Mouse (Mus musculus) liver, postnatal 0 days (tissue): ENCODE data around the gene Pkp3. TPM values are rescaled to one million over a fixed set of nuclear protein-coding genes. Genes with fewer than 3 reads are reported as not detected.
A peak's percentile ranks its signal among the peaks of the same experiment; 100 is the strongest.

Experiments used
- ATAC-seq: fragments of 200-750 bp; cut with Nextera tagmentation; 2 replicates; pipeline ENCODE4 v1.8.0; 2017; ENCODE audit warnings: mild to moderate bottlenecking, moderate library complexity
- DNase-seq: peaks from one replicate; pipeline ENCODE4 v3.0.0-alpha.2; 2016
- H3K27ac ChIP-seq: fragments of 300-500 bp; sonication (generic); 2 replicates; pipeline ENCODE4 v1.5.1; 2014; ENCODE audit warnings: antibody characterized with exemption, moderate library complexity, mild to moderate bottlenecking, low read depth
- H3K27me3 ChIP-seq: fragments of 300-500 bp; sonication (generic); 2 replicates; pipeline ENCODE4 v1.6.1; 2014; ENCODE audit warnings: low read length, control low read depth, mixed read lengths; ENCODE audit not compliant: insufficient read depth
- H3K36me3 ChIP-seq: fragments of 300-500 bp; sonication (generic); replicated peaks from 2 replicates; pipeline ENCODE4 v1.6.1; 2014; ENCODE audit warnings: mild to moderate bottlenecking, control low read depth, low read length, moderate library complexity, mixed read lengths; ENCODE audit not compliant: insufficient read depth
- H3K4me1 ChIP-seq: fragments of 300-500 bp; sonication (generic); 2 replicates; pipeline ENCODE4 v1.6.1; 2014; ENCODE audit warnings: antibody characterized with exemption, mild to moderate bottlenecking, control low read depth; ENCODE audit not compliant: insufficient read depth
- H3K4me2 ChIP-seq: fragments of 300-500 bp; sonication (generic); 2 replicates; pipeline ENCODE4 v1.6.1; 2014; ENCODE audit warnings: low read depth, mild to moderate bottlenecking, low read length, moderate library complexity, mixed read lengths
- H3K4me3 ChIP-seq: fragments of 300-500 bp; sonication (generic); 2 replicates; pipeline ENCODE4 v1.5.1; 2014; ENCODE audit warnings: low read depth, low read length
- H3K9ac ChIP-seq: fragments of 300-500 bp; sonication (generic); replicated peaks from 2 replicates; pipeline ENCODE4 v1.6.1; 2014; ENCODE audit warnings: mild to moderate bottlenecking, moderate library complexity
- H3K9me3 ChIP-seq: fragments of 300-500 bp; sonication (generic); 2 replicates; pipeline ENCODE4 v1.6.1; 2016; ENCODE audit warnings: mild to moderate bottlenecking, control low read depth, low read length, mixed read lengths
- CTCF ChIP-seq: sonication (generic); IDR thresholded peaks from 2 replicates; pipeline ENCODE4 v1.5.1; 2016; ENCODE audit warnings: antibody characterized with exemption, low read depth
- EP300 ChIP-seq: IDR thresholded peaks from 2 replicates; pipeline ENCODE4 v1.6.1; 2016; ENCODE audit warnings: antibody characterized with exemption, low read depth, mild to moderate bottlenecking
- WGBS: fragments of 180-500 bp; shearing (Covaris S2); extraction: QIAGEN DNeasy Blood & Tissue Kit; methylation state at CpG from one replicate; pipeline ENCODE4 v1.1.7; 2014; ENCODE audit not compliant: insufficient replicate concordance; 5-methylcytosine and 5-hydroxymethylcytosine counted together
- polyA plus RNA-seq: library from polyadenylated mRNA; unstranded; fragments of >200 nt; fragmentation: Nextera tagmentation; extraction: Ambion mirVana; gene quantifications from 2 replicates; pipeline ENCODE4 v1.2.1, GENCODE M21; 2015

Pkp3 gene
- polyA plus RNA-seq, 1 experiment from 2014 or later = 1.5 TPM

GRCm38 (mm10) chr7:141123517-141123856 lies 45.5 kb downstream of the Pkp3 start:
- Histone ChIP-seq H3K9me3 (no peaks in the 10 kb centered on the region), H3K4me2 (peak overlapping the region; percentile 94), H3K27ac (peak overlapping the region; percentile 92), H3K4me3 (peak overlapping the region; percentile 79), H3K9ac (peak overlapping the region; percentile 79), H3K27me3 (no peaks in the 10 kb centered on the region), H3K4me1 (peaks cover 28% of the 10 kb centered on the region), H3K36me3 (no peaks in the 10 kb centered on the region)
- no peak for TF ChIP-seq CTCF
- DNase-seq (no peak), ATAC-seq (no peak)
- 2% methylated on average over 15 of the region's 15 CpGs for WGBS

GRCm38 (mm10) chr7:141131024-141131820 lies 53.2 kb downstream of the Pkp3 start:
- Histone ChIP-seq H3K36me3 (peaks cover 25% of the 10 kb centered on the region), H3K9ac (peak overlapping the region; percentile 85), H3K9me3 (no peaks in the 10 kb centered on the region), H3K4me3 (peak overlapping the region; percentile 86), H3K4me2 (peak overlapping the region; percentile 79), H3K4me1 (peaks cover 41% of the 10 kb centered on the region), H3K27me3 (no peaks in the 10 kb centered on the region), H3K27ac (peak overlapping the region; percentile 87)
- ATAC-seq (peak; percentile 92), DNase-seq (peak; percentile 95)
- TF ChIP-seq CTCF = no peak
- peak; percentile 95 for TF ChIP-seq EP300
- WGBS = under 1% methylated on average over 59 of the region's 59 CpGs

- peak overlapping the region; percentile 87 for H3K27ac ChIP-seq
- peak; percentile 81 for ATAC-seq
- DNase-seq = peak; percentile 45
- no peaks in the 10 kb centered on the region for H3K9me3 ChIP-seq
- peak overlapping the region; percentile 79 for H3K4me2 ChIP-seq
- H3K27me3 ChIP-seq = no peaks in the 10 kb centered on the region
- H3K4me1 ChIP-seq = peaks cover 38% of the 10 kb centered on the region
- TF ChIP-seq CTCF (no peak), EP300 (peak; percentile 100)
- peak overlapping the region; percentile 85 for H3K9ac ChIP-seq
- H3K4me3 ChIP-seq = peak overlapping the region; percentile 86
- WGBS = 47% methylated on average over 12 of the region's 12 CpGs
- H3K36me3 ChIP-seq = peaks cover 34% of the 10 kb centered on the region
These were observed 54.1 kb downstream of the Pkp3 start for GRCm38 (mm10) chr7:141131904-141132755.

Other genes with a start within 250 kb of the Pkp3 start
- 316 TPM in 2 replicates for gene Urah, start 243.2 kb upstream of the Pkp3 start, polyA plus RNA-seq
- gene Scgb1c1, start 232.7 kb upstream of the Pkp3 start, polyA plus RNA-seq = not detected in 2 replicates
- not detected in 2 replicates for gene Odf3, start 230.4 kb upstream of the Pkp3 start, polyA plus RNA-seq
- gene Gm45785, start 221.9 kb upstream of the Pkp3 start, polyA plus RNA-seq = not detected in 2 replicates
- 15.9 and 17.1 TPM in 2 replicates for gene Ric8a, start 221.3 kb upstream of the Pkp3 start, polyA plus RNA-seq
- gene Bet1l, start 220.6 kb upstream of the Pkp3 start, polyA plus RNA-seq = 30.7 and 35.9 TPM in 2 replicates
- gene Psmd13, start 196.2 kb upstream of the Pkp3 start, polyA plus RNA-seq = 106 and 112 TPM in 2 replicates
- gene Sirt3, start 195.9 kb upstream of the Pkp3 start, polyA plus RNA-seq = 66.2 and 66.9 TPM in 2 replicates
- gene Cox8b, start 177.8 kb upstream of the Pkp3 start, polyA plus RNA-seq = 1.2 and 12.7 TPM in 2 replicates
- 16.7 and 18.8 TPM in 2 replicates for gene Nlrp6, start 157.3 kb upstream of the Pkp3 start, polyA plus RNA-seq
- gene Pgghg, start 136.8 kb upstream of the Pkp3 start, polyA plus RNA-seq = 5.5 and 6.3 TPM in 2 replicates
- 0.41 and 0.48 TPM in 2 replicates for gene Ifitm5, start 127.9 kb upstream of the Pkp3 start, polyA plus RNA-seq
- 0.59 TPM in 1 of 2 replicates, not detected in the other for gene Gm45717, start 122.3 kb upstream of the Pkp3 start, polyA plus RNA-seq
- gene Ifitm2, start 122.2 kb upstream of the Pkp3 start, polyA plus RNA-seq = 798 and 816 TPM in 2 replicates
- gene Ifitm1, start 111.0 kb upstream of the Pkp3 start, polyA plus RNA-seq = 33.4 and 38.6 TPM in 2 replicates
- gene Ifitm3, start 67.4 kb upstream of the Pkp3 start, polyA plus RNA-seq = 295 and 298 TPM in 2 replicates
- gene Ifitm6, start 60.3 kb upstream of the Pkp3 start, polyA plus RNA-seq = 53.6 and 54.4 TPM in 2 replicates
- gene Gm17387, start 49.1 kb upstream of the Pkp3 start, polyA plus RNA-seq = not detected in 2 replicates
- 0.15 and 0.34 TPM in 2 replicates for gene B4galnt4, start 17.1 kb upstream of the Pkp3 start, polyA plus RNA-seq
- 18.0 and 20.1 TPM in 2 replicates for gene Sigirr, start 22.4 kb downstream of the Pkp3 start, polyA plus RNA-seq
- 1.4 and 1.8 TPM in 2 replicates for gene Ano9, start 39.6 kb downstream of the Pkp3 start, polyA plus RNA-seq
- 57.9 and 71.0 TPM in 2 replicates for gene Ptdss2, start 44.2 kb downstream of the Pkp3 start, polyA plus RNA-seq
- 55.2 and 55.7 TPM in 2 replicates for gene Rnh1, start 94.6 kb downstream of the Pkp3 start, polyA plus RNA-seq
- 44.0 and 46.2 TPM in 2 replicates for gene Hras, start 115.8 kb downstream of the Pkp3 start, polyA plus RNA-seq
- gene Lrrc56, start 115.9 kb downstream of the Pkp3 start, polyA plus RNA-seq = 2.0 and 2.2 TPM in 2 replicates
- gene Lmntd2, start 135.9 kb downstream of the Pkp3 start, polyA plus RNA-seq = 0.49 TPM in 2 replicates
- 24.9 and 27.3 TPM in 2 replicates for gene Rassf7, start 137.6 kb downstream of the Pkp3 start, polyA plus RNA-seq
- gene Phrf1, start 150.6 kb downstream of the Pkp3 start, polyA plus RNA-seq = 10.8 and 14.3 TPM in 2 replicates
- gene Irf7, start 188.3 kb downstream of the Pkp3 start, polyA plus RNA-seq = 22.9 and 25.4 TPM in 2 replicates
- 1.1 and 1.3 TPM in 2 replicates for gene Cdhr5, start 198.6 kb downstream of the Pkp3 start, polyA plus RNA-seq
- gene Sct, start 200.9 kb downstream of the Pkp3 start, polyA plus RNA-seq = not detected in 2 replicates
- not detected in 2 replicates for gene Drd4, start 213.8 kb downstream of the Pkp3 start, polyA plus RNA-seq
- gene Deaf1, start 249.5 kb downstream of the Pkp3 start, polyA plus RNA-seq = 10.7 and 11.9 TPM in 2 replicates
- gene Tmem80, start 249.5 kb downstream of the Pkp3 start, polyA plus RNA-seq = 9.2 and 11.9 TPM in 2 replicates